Mouse (Mus musculus) layer of hippocampus, postnatal 14 days (tissue): ENCODE data around the gene Ssr1. TPM values are rescaled to one million over a fixed set of nuclear protein-coding genes. Genes with fewer than 3 reads are reported as not detected.
A peak's percentile ranks its signal among the peaks of the same experiment; 100 is the strongest.

ENCODE experiments used
- DNase-seq, 2 experiments: peaks; one replicate each; pipeline ENCODE4 v3.0.0; 2021 to 2022; ENCODE audit warnings: low spot score in 2 of 2, mixed read lengths in 1 of 2
- total RNA-seq, 2 experiments: library from RNA; stranded (reverse); gene quantifications; 2 replicates each; pipeline ENCODE4 v1.2.3; 2021

The Ssr1 gene
- total RNA-seq, 2 experiments from 2014 or later, result 81.9 to 82.1 TPM

GRCm38 (mm10) chr13:37952981-37953380 is 41.0 kb downstream of the Ssr1 start:
- no peak for DNase-seq

- peak; percentile 58 to 72 for DNase-seq
These were observed 47.3 kb downstream of the Ssr1 start for GRCm38 (mm10) chr13:37946734-37947133.

GRCm38 (mm10) chr13:37945392-37945791 is 48.6 kb downstream of the Ssr1 start:
- no peak for DNase-seq

GRCm38 (mm10) chr13:37944306-37944705 is 49.7 kb downstream of the Ssr1 start:
- DNase-seq, result no peak

GRCm38 (mm10) chr13:37943466-37943865 is 50.6 kb downstream of the Ssr1 start:
- no peak for DNase-seq

GRCm38 (mm10) chr13:37942887-37943331 is 51.1 kb downstream of the Ssr1 start:
- no peak for DNase-seq

GRCm38 (mm10) chr13:37941950-37942886 is 51.8 kb downstream of the Ssr1 start:
- DNase-seq, result no peak

- no peak for DNase-seq
These were observed 52.8 kb downstream of the Ssr1 start for GRCm38 (mm10) chr13:37941138-37941645.

- no peak for DNase-seq
These were observed 53.4 kb downstream of the Ssr1 start for GRCm38 (mm10) chr13:37940649-37941048.

GRCm38 (mm10) chr13:37940167-37940566 is 53.9 kb downstream of the Ssr1 start:
- no peak for DNase-seq

- no peak for DNase-seq
These were observed 57.7 kb downstream of the Ssr1 start for GRCm38 (mm10) chr13:37936351-37936750.

- no peak for DNase-seq
These were observed 59.1 kb downstream of the Ssr1 start for GRCm38 (mm10) chr13:37934920-37935319.

- no peak for DNase-seq
These were observed 59.9 kb downstream of the Ssr1 start for GRCm38 (mm10) chr13:37934075-37934474.

- no peak for DNase-seq
These were observed 62.7 kb downstream of the Ssr1 start for GRCm38 (mm10) chr13:37931210-37931922.

GRCm38 (mm10) chr13:37930621-37931020 is 63.4 kb downstream of the Ssr1 start:
- no peak for DNase-seq

- no peak for DNase-seq
These were observed 63.9 kb downstream of the Ssr1 start for GRCm38 (mm10) chr13:37930091-37930490.

- no peak for DNase-seq
These were observed 64.5 kb downstream of the Ssr1 start for GRCm38 (mm10) chr13:37929532-37929931.

- DNase-seq, result no peak
These were observed 67.6 kb downstream of the Ssr1 start for GRCm38 (mm10) chr13:37926394-37926793.

GRCm38 (mm10) chr13:37924461-37924948 is 69.5 kb downstream of the Ssr1 start:
- no peak for DNase-seq

- no peak for DNase-seq
These were observed 70.2 kb downstream of the Ssr1 start for GRCm38 (mm10) chr13:37923643-37924460.

GRCm38 (mm10) chr13:37923091-37923490 is 70.9 kb downstream of the Ssr1 start:
- no peak for DNase-seq
